Mouse (Mus musculus) intestine, embryonic 14.5 days (tissue): ENCODE measurements around the gene Cacna2d3. TPM values are rescaled to one million over a fixed set of nuclear protein-coding genes. Genes with fewer than 3 reads are reported as not detected.

Experiments
- ATAC-seq: fragments of 200-750 bp; cut with Nextera tagmentation; replicated peaks from 2 replicates; pipeline ENCODE4 v1.8.0; 2017; ENCODE audit warnings: low read depth, moderate number of reproducible peaks, moderate TSS enrichment, moderate library complexity; ENCODE audit not compliant: low FRiP score, low TSS enrichment
- DNase-seq: peaks from one replicate; pipeline ENCODE4 v3.0.0-alpha.2; 2018; ENCODE audit warnings: low spot score
- H3K27ac ChIP-seq: fragments of 300-500 bp; sonication (generic); 2 replicates; pipeline ENCODE4 v1.5.1; 2014; ENCODE audit warnings: low read depth, mild to moderate bottlenecking, control low read depth
- H3K27me3 ChIP-seq: fragments of 300-500 bp; sonication (generic); replicated peaks from 2 replicates; pipeline ENCODE4 v1.6.1; 2014; ENCODE audit warnings: low read length, control low read depth; ENCODE audit not compliant: control insufficient read depth, insufficient read depth
- H3K36me3 ChIP-seq: fragments of 300-500 bp; sonication (generic); 2 replicates; pipeline ENCODE4 v1.6.1; 2014; ENCODE audit warnings: low read length, control low read depth; ENCODE audit not compliant: control insufficient read depth, insufficient read depth
- H3K4me1 ChIP-seq: fragments of 300-500 bp; sonication (generic); replicated peaks from 2 replicates; pipeline ENCODE4 v1.6.1; 2014; ENCODE audit warnings: low read length, control low read depth, mixed read lengths; ENCODE audit not compliant: control insufficient read depth, insufficient read depth
- H3K4me2 ChIP-seq: fragments of 300-500 bp; sonication (generic); 2 replicates; pipeline ENCODE4 v1.6.1; 2014; ENCODE audit warnings: low read length
- H3K4me3 ChIP-seq: fragments of 300-500 bp; sonication (generic); 2 replicates; pipeline ENCODE4 v1.5.1; 2014; ENCODE audit warnings: low read depth, low read length, control low read depth, mixed read lengths
- H3K9ac ChIP-seq: fragments of 300-500 bp; sonication (generic); 2 replicates; pipeline ENCODE4 v1.6.1; 2014; ENCODE audit warnings: mild to moderate bottlenecking, low read length
- H3K9me3 ChIP-seq: fragments of 300-500 bp; sonication (generic); 2 replicates; pipeline ENCODE4 v1.6.1; 2016; ENCODE audit warnings: low read length, control low read depth; ENCODE audit not compliant: control insufficient read depth
- WGBS: fragments of 180-500 bp; shearing (Covaris S2); extraction: QIAGEN DNeasy Blood & Tissue Kit; methylation state at CpG from one replicate; pipeline ENCODE4 v1.1.7; 2014; 5-methylcytosine and 5-hydroxymethylcytosine counted together
- polyA plus RNA-seq: library from polyadenylated mRNA; unstranded; fragments of >200 nt; fragmentation: Nextera tagmentation; extraction: Ambion mirVana; gene quantifications from 2 replicates; pipeline ENCODE4 v1.2.1, GENCODE M21; 2014

Cacna2d3 gene
- polyA plus RNA-seq, 1 experiment from 2014 or later: 2.2 TPM

GRCm38 (mm10) chr14:29405878-29406165, 315.8 kb downstream of the Cacna2d3 start:
- H3K27ac ChIP-seq: no peak overlapping the region
- H3K9me3 ChIP-seq: no peaks in the 10 kb centered on the region
- no peaks in the 10 kb centered on the region for H3K27me3 ChIP-seq
- no peak overlapping the region for H3K4me3 ChIP-seq
- no peak overlapping the region for H3K9ac ChIP-seq
- 0 out of 2 replicates have a peak, but pooled peaks cover 7% of the 10 kb centered on the region for H3K4me1 ChIP-seq
- WGBS: 7% methylated on average over 2 of the region's 2 CpGs
- no peaks in the 10 kb centered on the region for H3K36me3 ChIP-seq
- no peak for DNase-seq
- H3K4me2 ChIP-seq: no peak overlapping the region
- no peak for ATAC-seq

GRCm38 (mm10) chr14:29405125-29405877, 316.4 kb downstream of the Cacna2d3 start:
- no peak overlapping the region for H3K9ac ChIP-seq
- ATAC-seq (no peak), DNase-seq (no peak)
- H3K4me2 ChIP-seq: no peak overlapping the region
- 32% methylated on average over 8 of the region's 8 CpGs for WGBS
- no peaks in the 10 kb centered on the region for H3K9me3 ChIP-seq
- H3K4me3 ChIP-seq: no peak overlapping the region
- H3K4me1 ChIP-seq: 0 out of 2 replicates have a peak, but pooled peaks cover 7% of the 10 kb centered on the region
- H3K27me3 ChIP-seq: no peaks in the 10 kb centered on the region
- no peaks in the 10 kb centered on the region for H3K36me3 ChIP-seq
- H3K27ac ChIP-seq: no peak overlapping the region

GRCm38 (mm10) chr14:29403849-29404808, 317.5 kb downstream of the Cacna2d3 start:
- no peaks in the 10 kb centered on the region for H3K36me3 ChIP-seq
- no peak overlapping the region for H3K4me3 ChIP-seq
- no peak overlapping the region for H3K4me2 ChIP-seq
- no peak overlapping the region for H3K9ac ChIP-seq
- H3K4me1 ChIP-seq: 0 out of 2 replicates have a peak, but pooled peaks cover 7% of the 10 kb centered on the region
- no peak overlapping the region for H3K27ac ChIP-seq
- no peaks in the 10 kb centered on the region for H3K27me3 ChIP-seq
- no peak for DNase-seq
- H3K9me3 ChIP-seq: no peaks in the 10 kb centered on the region
- 62% methylated on average over 8 of the region's 8 CpGs for WGBS
- no peak for ATAC-seq

- ATAC-seq (no peak), DNase-seq (no peak)
- WGBS: 63% methylated on average over 8 of the region's 8 CpGs
- H3K36me3 ChIP-seq: no peaks in the 10 kb centered on the region
- no peaks in the 10 kb centered on the region for H3K27me3 ChIP-seq
- H3K27ac ChIP-seq: no peak overlapping the region
- no peak overlapping the region for H3K4me2 ChIP-seq
- H3K9ac ChIP-seq: no peak overlapping the region
- no peaks in the 10 kb centered on the region for H3K9me3 ChIP-seq
- 0 out of 2 replicates have a peak, but pooled peaks cover 7% of the 10 kb centered on the region for H3K4me1 ChIP-seq
- H3K4me3 ChIP-seq: no peak overlapping the region
Observed at GRCm38 (mm10) chr14:29402471-29402870, 319.2 kb downstream of the Cacna2d3 start.

- H3K4me2 ChIP-seq: no peak overlapping the region
- WGBS: 76% methylated on average over 8 of the region's 8 CpGs
- DNase-seq (no peak), ATAC-seq (no peak)
- 0 out of 2 replicates have a peak, but pooled peaks cover 3% of the 10 kb centered on the region for H3K4me1 ChIP-seq
- no peaks in the 10 kb centered on the region for H3K9me3 ChIP-seq
- no peaks in the 10 kb centered on the region for H3K36me3 ChIP-seq
- no peak overlapping the region for H3K4me3 ChIP-seq
- no peak overlapping the region for H3K27ac ChIP-seq
- no peaks in the 10 kb centered on the region for H3K27me3 ChIP-seq
- H3K9ac ChIP-seq: no peak overlapping the region
Observed at GRCm38 (mm10) chr14:29393786-29394185, 327.9 kb downstream of the Cacna2d3 start.

GRCm38 (mm10) chr14:29392851-29393250, 328.8 kb downstream of the Cacna2d3 start:
- Histone ChIP-seq H3K4me1 (0 out of 2 replicates have a peak, but pooled peaks cover 3% of the 10 kb centered on the region), H3K36me3 (no peaks in the 10 kb centered on the region), H3K27me3 (no peaks in the 10 kb centered on the region), H3K9me3 (no peaks in the 10 kb centered on the region), H3K4me2 (no peak overlapping the region), H3K27ac (no peak overlapping the region), H3K4me3 (no peak overlapping the region), H3K9ac (no peak overlapping the region)
- DNase-seq: no peak
- WGBS: 92% methylated on average over 3 of the region's 3 CpGs
- ATAC-seq: no peak

- Histone ChIP-seq H3K27me3 (no peaks in the 10 kb centered on the region), H3K4me3 (no peak overlapping the region), H3K9ac (no peak overlapping the region), H3K4me2 (no peak overlapping the region), H3K9me3 (no peaks in the 10 kb centered on the region), H3K27ac (no peak overlapping the region), H3K4me1 (no peaks in the 10 kb centered on the region), H3K36me3 (no peaks in the 10 kb centered on the region)
- 88% methylated on average over 2 of the region's 2 CpGs for WGBS
- DNase-seq (no peak), ATAC-seq (no peak)
Observed at GRCm38 (mm10) chr14:29391489-29391888, 330.2 kb downstream of the Cacna2d3 start.

- Histone ChIP-seq H3K27me3 (no peaks in the 10 kb centered on the region), H3K9ac (no peak overlapping the region), H3K4me1 (no peaks in the 10 kb centered on the region), H3K4me3 (no peak overlapping the region), H3K9me3 (no peaks in the 10 kb centered on the region), H3K27ac (no peak overlapping the region), H3K4me2 (no peak overlapping the region), H3K36me3 (no peaks in the 10 kb centered on the region)
- WGBS: 76% methylated on average over 3 of the region's 3 CpGs
- ATAC-seq: no peak
- DNase-seq: no peak
Observed at GRCm38 (mm10) chr14:29387761-29388160, 333.9 kb downstream of the Cacna2d3 start.
